Mouse (Mus musculus) gastrocnemius, postnatal 14 days (tissue): ENCODE results near the gene F830045P16Rik. TPM values are rescaled to one million over a fixed set of nuclear protein-coding genes. Genes with fewer than 3 reads are reported as not detected.

Experiments used
- DNase-seq: peaks from one replicate; pipeline ENCODE4 v3.0.0; 2021; ENCODE audit warnings: mixed read lengths
- intact Hi-C: fragments of 180-260 bp; cut with DNase I; formaldehyde crosslinking; loops from one replicate; pipeline ENCODE4 v1.15.1; 2025; ENCODE audit warnings: low total_unique reads
- long read RNA-seq, 2 experiments: library from polyadenylated mRNA; stranded (forward); transcript quantifications; one replicate each; pipeline ENCODE4 v2.0.0; 2021
- total RNA-seq, 2 experiments: library from RNA; stranded (reverse); gene quantifications; 2 replicates each; pipeline ENCODE4 v1.2.3; 2021

The F830045P16Rik gene
- total RNA-seq: not detected
- long read RNA-seq, experiment 1: 0 reads
- long read RNA-seq, experiment 2: 0 reads

- intact Hi-C loops: no loop called here
- DNase-seq: no peak
Measured at GRCm38 (mm10) chr2:129536377-129536776, at the start of gene F830045P16Rik. TSS of gene F830045P16Rik (minus strand) at chr2:129536602.

DNA sequence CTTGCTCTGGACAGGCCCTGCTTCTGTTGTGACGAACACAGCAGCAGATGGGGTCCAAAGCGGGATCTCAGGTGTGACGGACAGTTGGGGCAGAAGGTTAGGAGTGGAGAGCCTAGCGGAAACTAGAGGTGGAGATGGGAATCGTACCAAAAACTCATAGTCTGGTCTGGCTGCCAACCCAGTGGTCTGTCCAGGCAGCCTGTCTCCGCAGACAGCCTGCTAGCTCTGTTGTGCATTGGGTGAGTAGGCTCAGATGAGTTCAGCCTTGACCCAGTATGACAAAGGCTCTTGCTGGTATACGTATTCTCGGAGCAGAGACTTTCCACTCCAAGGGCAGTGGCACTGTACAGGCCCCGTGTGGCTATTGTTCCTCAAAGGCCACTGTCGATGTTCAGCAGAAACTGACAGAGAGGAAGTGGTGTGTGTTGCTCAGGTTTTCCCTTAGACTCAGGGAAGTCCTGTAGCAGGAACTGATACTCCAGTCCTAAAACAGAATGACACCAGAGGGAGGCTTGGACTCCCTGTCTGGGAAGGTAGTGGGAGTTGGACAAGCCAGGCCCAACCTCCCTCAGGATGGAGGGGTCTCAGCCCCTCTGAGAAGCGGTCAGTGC lies 49.6 kb upstream of the F830045P16Rik start:
- no peak for DNase-seq
- intact Hi-C loops: loop anchor here (10.0 kb wide), 1 partner anchor 81 kb away; no protein-coding TSS in a partner anchor

- DNase-seq: no peak
- intact Hi-C loops: loop anchor here (10.0 kb wide), 1 partner anchor 80 kb away; no protein-coding TSS in a partner anchor
Measured at GRCm38 (mm10) chr2:129584905-129585304, 48.5 kb upstream of the F830045P16Rik start.

DNA sequence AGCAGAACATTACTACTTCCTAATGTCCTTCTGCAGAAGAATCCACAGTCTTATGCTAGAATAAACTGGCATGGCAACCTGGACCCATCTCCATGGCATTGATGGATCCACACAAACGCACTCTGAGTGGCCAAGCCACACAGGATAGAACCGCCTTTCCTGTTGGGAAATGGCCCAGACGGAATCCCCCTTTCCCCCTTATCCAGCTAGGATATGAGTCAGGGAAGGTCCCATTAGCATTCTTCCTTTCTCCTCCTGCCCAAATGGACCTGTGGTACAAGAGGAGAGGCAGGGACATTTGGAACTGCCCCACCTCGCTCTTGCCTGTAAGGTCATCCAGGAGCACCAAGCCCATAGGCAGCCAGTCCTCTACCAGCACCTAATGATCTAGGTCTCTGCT lies 45.9 kb upstream of the F830045P16Rik start:
- intact Hi-C loops: loop anchor here (10.0 kb wide), 1 partner anchor 77 kb away; no protein-coding TSS in a partner anchor
- DNase-seq: no peak

DNA sequence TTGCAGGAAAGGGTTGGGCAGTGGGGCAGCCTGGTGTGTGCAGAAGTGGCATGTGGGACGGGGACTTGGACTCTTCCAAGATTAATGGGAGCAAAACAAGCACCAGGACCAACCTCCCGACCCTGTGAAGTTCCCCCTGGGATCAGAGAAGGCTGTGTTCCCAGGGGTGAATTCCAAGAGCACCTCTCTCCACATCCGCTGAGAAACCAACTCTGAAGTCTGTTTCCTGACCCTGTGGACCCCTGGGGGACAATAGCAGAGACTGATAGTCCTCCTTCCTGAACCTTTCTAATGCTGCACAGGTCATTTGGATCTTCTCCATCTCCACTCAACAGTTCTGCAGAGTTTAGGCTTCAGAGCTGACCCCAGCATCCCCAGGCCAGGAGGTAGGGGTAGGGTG lies 45.4 kb upstream of the F830045P16Rik start:
- no peak for DNase-seq
- intact Hi-C loops: loop anchor here (10.0 kb wide), 1 partner anchor 77 kb away; no protein-coding TSS in a partner anchor

- peak; percentile 41 for DNase-seq
- intact Hi-C loops: loop anchor here (10.0 kb wide), 1 partner anchor 76 kb away; no protein-coding TSS in a partner anchor
Measured at GRCm38 (mm10) chr2:129580656-129581055, 44.3 kb upstream of the F830045P16Rik start.

GRCm38 (mm10) chr2:129576611-129577447 lies 40.4 kb upstream of the F830045P16Rik start:
- intact Hi-C loops: no loop called here
- DNase-seq: no peak

- intact Hi-C loops: no loop called here
- DNase-seq: no peak
Measured at GRCm38 (mm10) chr2:129575113-129575512, 38.7 kb upstream of the F830045P16Rik start.

DNA sequence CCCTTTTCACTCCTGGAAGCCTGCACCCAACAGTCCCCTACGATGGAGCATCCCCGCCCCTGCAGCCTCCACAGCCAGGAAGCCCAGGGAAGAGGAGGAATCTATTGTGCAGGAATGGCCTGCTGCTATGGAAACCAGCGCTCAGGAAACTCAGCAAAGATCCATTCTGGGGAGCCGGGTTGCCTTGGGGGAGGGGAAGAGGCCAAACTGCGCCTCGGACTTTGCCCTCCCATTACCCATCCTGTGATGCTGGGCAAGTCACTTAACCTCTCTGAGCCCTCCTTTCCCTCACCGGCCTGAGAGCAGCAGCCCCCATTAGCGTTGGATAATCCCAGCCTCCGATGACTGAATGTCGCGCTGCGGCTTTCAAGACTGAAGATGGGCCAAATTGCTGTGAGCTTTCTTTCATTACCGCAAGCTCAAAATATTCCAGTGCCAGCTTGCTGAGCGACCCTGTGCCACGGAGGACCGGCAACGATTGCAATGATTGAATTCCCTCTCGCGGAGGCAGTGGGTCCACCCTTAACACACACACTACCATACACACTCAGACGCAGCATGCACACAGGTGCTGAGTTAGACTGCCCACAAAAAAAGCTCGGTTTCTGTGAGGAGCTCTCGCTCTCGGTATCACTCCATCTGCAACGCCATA lies 38.1 kb upstream of the F830045P16Rik start:
- DNase-seq: no peak
- intact Hi-C loops: no loop called here

GRCm38 (mm10) chr2:129573701-129574273 lies 37.4 kb upstream of the F830045P16Rik start:
- intact Hi-C loops: no loop called here
- DNase-seq: no peak

DNA sequence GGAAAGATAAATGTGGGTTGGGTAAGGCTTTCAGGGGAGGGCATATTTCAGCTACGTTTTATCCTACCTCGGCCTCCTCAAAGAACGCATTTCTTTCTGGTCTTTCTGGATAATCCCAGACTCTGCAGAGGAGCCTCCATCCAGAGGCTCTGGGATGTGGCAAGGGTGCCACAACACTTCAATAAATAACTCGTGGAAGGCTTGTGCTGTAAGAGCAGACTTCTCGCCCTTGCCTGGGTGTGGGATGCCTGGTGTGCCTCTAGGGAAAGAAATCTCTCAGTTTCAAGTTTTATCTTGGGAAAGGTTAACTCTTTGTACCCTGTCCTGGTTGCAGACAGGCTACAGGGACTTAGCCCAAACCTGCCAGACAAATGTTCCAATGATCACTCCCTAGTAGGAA lies 33.2 kb upstream of the F830045P16Rik start:
- intact Hi-C loops: no loop called here
- DNase-seq: no peak

DNA sequence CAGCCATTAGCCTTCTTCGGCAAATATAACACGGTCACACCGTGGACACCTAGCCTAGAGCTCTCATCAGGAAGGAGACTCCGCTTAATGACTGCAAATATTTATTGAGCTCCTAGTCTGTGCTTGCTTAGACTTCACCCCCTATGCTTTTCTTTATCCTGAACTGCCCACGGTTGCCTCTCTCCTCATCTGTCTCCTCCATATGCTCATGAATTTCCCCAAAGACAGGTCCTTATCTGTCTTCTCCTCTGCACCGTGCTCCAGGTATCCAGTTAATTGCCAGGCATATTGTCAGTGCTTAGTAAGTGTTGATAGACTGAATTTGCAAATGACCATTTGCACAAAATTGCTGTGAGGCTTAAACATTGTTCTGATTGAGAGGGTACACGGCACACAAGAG lies 32.7 kb upstream of the F830045P16Rik start:
- intact Hi-C loops: no loop called here
- DNase-seq: no peak

- DNase-seq: no peak
- intact Hi-C loops: no loop called here
Measured at GRCm38 (mm10) chr2:129563944-129564709, 27.7 kb upstream of the F830045P16Rik start.

GRCm38 (mm10) chr2:129561796-129562195 lies 25.4 kb upstream of the F830045P16Rik start:
- DNase-seq: no peak
- intact Hi-C loops: no loop called here

DNA sequence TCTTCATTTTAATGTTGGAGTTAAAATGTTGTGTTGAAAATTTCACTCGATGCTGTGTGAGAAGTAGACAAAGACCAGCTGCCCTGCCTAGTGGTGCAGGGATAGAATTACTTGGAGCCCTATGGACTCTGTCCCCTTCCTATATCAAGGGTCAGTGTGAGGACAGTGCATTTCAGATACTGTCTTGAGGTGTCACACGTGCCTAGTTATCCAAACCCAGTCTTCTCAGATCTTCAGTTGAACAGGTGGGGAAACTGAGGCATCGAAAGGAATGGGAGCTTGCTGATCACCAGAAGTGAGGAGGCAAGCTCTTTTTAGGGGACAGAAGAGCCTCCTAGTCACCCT lies 22.4 kb upstream of the F830045P16Rik start:
- intact Hi-C loops: no loop called here
- no peak for DNase-seq

- intact Hi-C loops: no loop called here
- DNase-seq: peak; percentile 61
Measured at GRCm38 (mm10) chr2:129558008-129558874, 21.8 kb upstream of the F830045P16Rik start.

GRCm38 (mm10) chr2:129556081-129556480 lies 19.7 kb upstream of the F830045P16Rik start:
- no peak for DNase-seq
- intact Hi-C loops: no loop called here

- intact Hi-C loops: no loop called here
- no peak for DNase-seq
Measured at GRCm38 (mm10) chr2:129550781-129551180, 14.4 kb upstream of the F830045P16Rik start.
